Mouse (Mus musculus): ENCODE data around the gene Wfdc13.

- no peak for TF ChIP-seq USF2 (conservative IDR thresholded peaks at IDR 0.05; ENCODE audit: low read depth, low read length)
- no peak for TF ChIP-seq POLR2AphosphoS2 (IDR thresholded peaks at IDR 0.05; ENCODE audit: low read depth, low read length)
- no peak for TF ChIP-seq CTCF (conservative IDR thresholded peaks at IDR 0.05 in 1 of 2, IDR thresholded peaks at IDR 0.05 in 1 of 2; ENCODE audit: low read depth in 2 of 2, low read length in 2 of 2)
- TF ChIP-seq CHD2 (IDR thresholded peaks at IDR 0.05; ENCODE audit: low read length), result no peak
- no peak for TF ChIP-seq POLR2A (IDR thresholded peaks at IDR 0.05; ENCODE audit: low read depth, low read length)
- TF ChIP-seq MAX (IDR thresholded peaks at IDR 0.05; ENCODE audit: low read length), result no peak
- no peak for TF ChIP-seq JUND (conservative IDR thresholded peaks at IDR 0.05; ENCODE audit: low read depth, low read length)
- no peak for TF ChIP-seq ZC3H11A (IDR thresholded peaks at IDR 0.05; ENCODE audit: low read depth, low read length)
- no peak for TF ChIP-seq EP300 (IDR thresholded peaks at IDR 0.05; ENCODE audit: low read length)
These were observed at the start of gene Wfdc13 for GRCm38 (mm10) chr2:164684807-164685206.

Measured in CH12.LX (cell line).